Mouse (Mus musculus): ENCODE data around the gene Cyp2a12.
"Not testable (repeated sequence)": the region's sequence is repeated elsewhere in the genome, so short reads cannot be mapped to it uniquely, and the experiment has no call there.

Cyp2a12 gene

GRCm38 (mm10) chr7:27028789-27029188 lies at the start of gene Cyp2a12:
Gene Cyp2a12 (plus strand): TSS chr7:27029081.
- no peak for DNase-seq (ENCODE audit: low spot score)

GRCm38 (mm10) chr7:26981464-26981863 lies 47.4 kb upstream of the Cyp2a12 start:
- DNase-seq (ENCODE audit: low spot score), result not testable (repeated sequence)

GRCm38 (mm10) chr7:26981937-26982336 lies 46.9 kb upstream of the Cyp2a12 start:
- DNase-seq (ENCODE audit: low spot score), result not testable (repeated sequence)

DNA sequence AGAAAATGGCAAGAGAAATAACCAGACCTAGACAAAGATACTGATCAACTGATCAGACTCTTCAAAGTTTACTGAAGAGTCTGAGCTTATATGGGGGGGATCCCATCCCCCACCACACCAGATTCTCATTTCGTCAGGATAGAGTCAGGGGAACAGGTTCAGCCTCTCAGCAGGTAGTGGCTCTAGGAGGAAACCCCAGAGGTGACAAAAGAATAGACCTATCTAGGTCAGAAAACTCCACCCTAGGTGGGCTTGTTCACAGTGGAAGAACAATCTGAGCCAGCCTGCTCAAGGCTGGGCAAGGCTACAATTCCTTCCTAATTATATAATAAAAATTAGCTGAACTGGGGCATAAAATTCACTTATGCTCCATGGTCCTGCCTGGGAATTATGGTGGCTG lies 46.3 kb upstream of the Cyp2a12 start:
- DNase-seq (ENCODE audit: low spot score), result no peak

GRCm38 (mm10) chr7:26983151-26983550 lies 45.7 kb upstream of the Cyp2a12 start:
- not testable (repeated sequence) for DNase-seq (ENCODE audit: low spot score)

DNA sequence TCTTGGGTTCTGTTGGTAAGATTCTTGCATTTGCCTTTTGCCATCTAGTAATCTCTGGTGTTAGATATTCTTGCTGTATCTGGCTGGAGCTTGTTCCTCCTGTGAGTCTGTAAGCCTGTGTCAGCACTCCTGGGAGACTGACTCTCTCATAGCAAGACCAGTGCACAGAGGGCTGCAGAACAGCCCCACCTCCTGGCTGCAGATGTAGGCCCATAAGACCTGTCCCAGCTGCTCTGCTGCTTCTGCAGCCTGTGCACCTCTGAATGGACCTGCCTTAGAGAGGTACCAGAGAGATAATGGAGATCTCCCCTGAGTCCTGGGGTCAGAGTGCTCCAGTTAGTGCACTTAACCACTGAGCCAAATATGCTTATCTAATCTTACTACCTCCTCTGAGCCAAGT lies 2.3 kb upstream of the Cyp2a12 start:
- DNase-seq (ENCODE audit: low spot score), result not testable (repeated sequence)

GRCm38 (mm10) chr7:27048886-27049285 lies 20.0 kb downstream of the Cyp2a12 start:
- not testable (repeated sequence) for DNase-seq (ENCODE audit: low spot score)

GRCm38 (mm10) chr7:27059333-27059732 lies 30.5 kb downstream of the Cyp2a12 start:
- DNase-seq (ENCODE audit: low spot score), result not testable (repeated sequence)

- not testable (repeated sequence) for DNase-seq (ENCODE audit: low spot score)
Observed at GRCm38 (mm10) chr7:27059896-27060295, 31.0 kb downstream of the Cyp2a12 start.

- no peak for DNase-seq (ENCODE audit: low spot score)
Observed at GRCm38 (mm10) chr7:27078641-27079040, 49.8 kb downstream of the Cyp2a12 start.

DNA sequence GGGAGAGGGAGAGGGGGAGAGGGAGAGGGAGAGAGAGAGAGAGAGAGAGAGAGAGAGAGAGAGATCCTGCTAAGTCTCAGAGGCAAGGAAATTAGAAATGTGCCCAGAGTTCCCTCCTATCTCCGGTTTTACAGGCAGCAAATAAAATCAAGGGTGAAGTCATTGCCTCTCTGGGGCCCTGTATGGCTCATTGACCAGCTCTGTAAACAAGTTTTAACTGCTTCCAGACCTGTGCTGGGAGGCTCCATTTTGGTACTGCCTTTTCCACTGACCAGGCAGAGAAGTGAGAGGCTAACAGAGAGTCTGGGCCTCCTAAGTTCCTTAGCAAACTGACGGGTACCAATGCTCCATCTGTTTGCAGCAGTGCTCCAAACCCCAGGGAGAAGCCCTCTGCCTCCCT lies 52.7 kb downstream of the Cyp2a12 start:
- DNase-seq (ENCODE audit: low spot score), result no peak

All from T-cell, adult 2 months (primary cell).